Mouse (Mus musculus): ENCODE data around the gene Pld6.

- TF ChIP-seq CTCF (conservative IDR thresholded peaks at IDR 0.05; ENCODE audit: low read length): no peak
- no peak for TF ChIP-seq POU5F1 (IDR thresholded peaks at IDR 0.05; ENCODE audit: borderline replicate concordance, low read length)
These were observed 41.6 kb downstream of the Pld6 start for GRCm38 (mm10) chr11:59745851-59746250.

Measured in E14TG2a.4 (cell line).